ENCODE assay signal across 8 mouse cellular contexts in genomic region chr14:122105391-122106285, GRCm38 (mm10). TPM values are rescaled to one million over a fixed set of nuclear protein-coding genes. Genes with fewer than 3 reads are reported as not detected.
DNase-seq lines count a peak whose midpoint lies in the region; ATAC-seq and TF ChIP-seq lines count a peak whose summit lies in the region.

No protein-coding gene starts in this region.

- no peaks in the 10 kb centered on the region for H3K36me3 ChIP-seq in thymus, adult 2 months (ENCODE audit: control insufficient read depth, insufficient read depth, low read length)
- no peaks in the 10 kb centered on the region for H3K36me3 ChIP-seq in limb, embryonic 13.5 days
- H3K36me3 ChIP-seq in small intestine, adult 2 months (ENCODE audit: control insufficient read depth, insufficient read depth, low read length) = 0 out of 2 replicates have a peak, but pooled peaks cover 1% of the 10 kb centered on the region

- peaks cover 10% of the 10 kb centered on the region for H3K4me1 ChIP-seq in thymus, adult 2 months (replicated peaks; ENCODE audit: control insufficient read depth, insufficient read depth, low read length)
- peaks cover 31% of the 10 kb centered on the region for H3K4me1 ChIP-seq in limb, embryonic 13.5 days
- H3K4me1 ChIP-seq in small intestine, adult 2 months (ENCODE audit: control insufficient read depth, insufficient read depth, insufficient read length, low read length) = peaks cover 5% of the 10 kb centered on the region; the same call in 1 of the 2 replicates

- H3K4me3 ChIP-seq in thymus, adult 2 months (ENCODE audit: control insufficient read depth, insufficient read depth, low read length) = peak overlapping the region; percentile 50
- H3K4me3 ChIP-seq in limb, embryonic 13.5 days = peak overlapping the region; percentile 99
- H3K4me3 ChIP-seq in small intestine, adult 2 months (ENCODE audit: low read depth, low read length) = peak overlapping the region; percentile 61

- H3K4me2 ChIP-seq in limb, embryonic 13.5 days (replicated peaks) = peak overlapping the region; percentile 84

- no peak for TF ChIP-seq CTCF in thymus, adult 2 months (IDR thresholded peaks at IDR 0.05; ENCODE audit: borderline replicate concordance, control insufficient read depth, extremely low read depth, insufficient read depth, low read length, poor library complexity)
- no peak for TF ChIP-seq CTCF in small intestine, adult 2 months (IDR thresholded peaks at IDR 0.05; ENCODE audit: extremely low read depth, insufficient read length, insufficient replicate concordance, low read depth, low read length)

- H3K27me3 ChIP-seq in thymus, adult 2 months (ENCODE audit: control insufficient read depth, insufficient read depth, low read length) = no peaks in the 10 kb centered on the region
- H3K27me3 ChIP-seq in limb, embryonic 13.5 days = no peaks in the 10 kb centered on the region
- no peaks in the 10 kb centered on the region for H3K27me3 ChIP-seq in small intestine, adult 2 months (ENCODE audit: control insufficient read depth, insufficient read depth, low read length)

- peak; percentile 35 for DNase-seq in cerebellum, adult 9-10 months
- no peak for DNase-seq in cerebellum, postnatal 14 days
- DNase-seq in thymus, adult 2 months = no peak
- no peak for DNase-seq in thymus, postnatal 10 days (ENCODE audit: low spot score in 2 of 2)
- no peak for DNase-seq in kidney, postnatal 14 days

- H3K27ac ChIP-seq in thymus, adult 2 months (ENCODE audit: control insufficient read depth, insufficient read depth, low read length) = peak overlapping the region; percentile 94
- H3K27ac ChIP-seq in limb, embryonic 13.5 days = peak overlapping the region; percentile 96
- peak overlapping the region; percentile 96 for H3K27ac ChIP-seq in small intestine, adult 2 months (ENCODE audit: insufficient read depth, low read depth, low read length)

- 74% methylated on average over 16 of the region's 16 CpGs for WGBS in thymus, adult 2 months
- 72% methylated on average over 16 of the region's 16 CpGs for WGBS in limb, embryonic 13.5 days
- WGBS in small intestine, adult 2 months = 22% methylated on average over 16 of the region's 16 CpGs

- no peak for TF ChIP-seq POLR2A in thymus, adult 2 months (IDR thresholded peaks at IDR 0.05; ENCODE audit: control insufficient read depth, extremely low read depth, insufficient read depth, low read length, poor library complexity)
- TF ChIP-seq POLR2A in small intestine, adult 2 months (IDR thresholded peaks at IDR 0.05; ENCODE audit: low read depth, low read length) = no peak

- no peaks in the 10 kb centered on the region for H3K9me3 ChIP-seq in limb, embryonic 13.5 days

- peak overlapping the region; percentile 68 for H3K9ac ChIP-seq in limb, embryonic 13.5 days

- no peak for ATAC-seq in limb, embryonic 13.5 days (ENCODE audit: low FRiP score, low read depth)
- no peak for ATAC-seq in activated CD4-positive, CD25-positive, alpha-beta regulatory T cell, adult 4 months

RNA-seq across cellular contexts. Expression of gene Tm9sf2, which starts 1.2 kb away (rescaled TPM):
- 161 and 179 TPM in 2 replicates for polyA plus RNA-seq in thymus, adult 2 months (2012; rRNA removed)
- 156 and 160 TPM in 2 replicates for polyA plus RNA-seq in limb, embryonic 13.5 days (2015; fragmentation: Nextera tagmentation; extraction: Ambion mirVana)
- 565 and 678 TPM in 2 replicates for polyA plus RNA-seq in small intestine, adult 2 months (2012; rRNA removed)
- 10 to 100 TPM; 62.7 to 83.6 TPM for polyA plus RNA-seq in activated CD4-positive, CD25-positive, alpha-beta regulatory T cell, adult 4 months (2017; shearing (Covaris generic))
